10 mouse cellular contexts compared by ENCODE assay signal in genomic region chr3:79883092-79883491, GRCm38 (mm10). TPM values are rescaled to one million over a fixed set of nuclear protein-coding genes. Genes with fewer than 3 reads are reported as not detected.
DNase-seq lines count a peak whose midpoint lies in the region; ATAC-seq and TF ChIP-seq lines count a peak whose summit lies in the region.
"Had no signal": no experiment of that assay in that cellular context is flagged by ENCODE, and none has a peak within 500 bp of the region (broad histone marks: within the 10 kb centered on the region; RNA-seq: fewer than 3 reads in every experiment).

No protein-coding gene starts in this region.

- TF ChIP-seq EP300 in heart, postnatal 0 days (IDR thresholded peaks at IDR 0.05; ENCODE audit: low read depth), result no peak

- WGBS in liver, embryonic 12.5 days (ENCODE audit: insufficient replicate concordance), result 18% methylated on average over 7 of the region's 7 CpGs
- 32% methylated on average over 7 of the region's 7 CpGs for WGBS in bone marrow, adult 2 months
- 18% methylated on average over 7 of the region's 7 CpGs for WGBS in heart, postnatal 0 days

- no peak for TF ChIP-seq POLR2A in bone marrow, adult 2 months (IDR thresholded peaks at IDR 0.05; ENCODE audit: borderline replicate concordance, control insufficient read depth, low read depth, low read length)
- no peak; the same call in 1 of the 2 replicates for TF ChIP-seq POLR2A in embryonic fibroblast, embryonic 13.5 days (IDR thresholded peaks at IDR 0.05; ENCODE audit: low read depth, low read length)

- TF ChIP-seq CTCF in bone marrow, adult 2 months (IDR thresholded peaks at IDR 0.05; ENCODE audit: control insufficient read depth, insufficient read depth, low read length), result peak; percentile 76
- TF ChIP-seq CTCF in embryonic fibroblast, embryonic 13.5 days (IDR thresholded peaks at IDR 0.05; ENCODE audit: borderline replicate concordance, insufficient read depth, low read length), result peak; percentile 64
- peak; percentile 94 for TF ChIP-seq CTCF in heart, postnatal 0 days (IDR thresholded peaks at IDR 0.05; ENCODE audit: low read depth)

- no peak overlapping the region for H3K4me2 ChIP-seq in liver, embryonic 12.5 days
- H3K4me2 ChIP-seq in heart, postnatal 0 days (ENCODE audit: low read depth, low read length), result no peak overlapping the region
- H3K4me2 ChIP-seq: embryonic facial prominence, embryonic 13.5 days had no signal

- H3K4me1 ChIP-seq in liver, embryonic 12.5 days, result peaks cover 13% of the 10 kb centered on the region
- no peaks in the 10 kb centered on the region for H3K4me1 ChIP-seq in bone marrow, adult 2 months (ENCODE audit: control insufficient read depth, insufficient read depth, low read length)
- peaks cover 8% of the 10 kb centered on the region; the same call in 1 of the 2 replicates for H3K4me1 ChIP-seq in embryonic fibroblast, embryonic 13.5 days (ENCODE audit: control insufficient read depth, insufficient read depth, low read length)
- H3K4me1 ChIP-seq in heart, postnatal 0 days (ENCODE audit: control insufficient read depth, insufficient read depth), result peaks cover 6% of the 10 kb centered on the region; the same call in 1 of the 2 replicates

- no peak; the same call in 1 of the 2 replicates for ATAC-seq in liver, embryonic 12.5 days
- no peak for ATAC-seq in heart, postnatal 0 days (ENCODE audit: insufficient read depth, low read depth)
- peak; percentile 63 for ATAC-seq in neutrophil, adult 5-6 weeks (ENCODE audit: extremely low read depth, insufficient number of reproducible peaks, low FRiP score, poor library complexity, severe bottlenecking)

- intact Hi-C loops in left cerebral cortex, postnatal 36 days (cut with DNase I), result loop anchor here (2.0 to 10.0 kb wide), 2 partner anchors 28 to 922 kb away; partner anchors contain the start of gene Gria2

- H3K36me3 ChIP-seq in liver, embryonic 12.5 days, result no peaks in the 10 kb centered on the region
- no peaks in the 10 kb centered on the region for H3K36me3 ChIP-seq in heart, postnatal 0 days (replicated peaks; ENCODE audit: control insufficient read depth, insufficient read depth, low read length)
- H3K36me3 ChIP-seq: embryonic facial prominence, embryonic 13.5 days had no signal

- H3K27ac ChIP-seq in liver, embryonic 12.5 days, result no peak overlapping the region
- no peak overlapping the region for H3K27ac ChIP-seq in bone marrow, adult 2 months (ENCODE audit: control insufficient read depth, insufficient read depth, low read depth, low read length, poor library complexity)
- peak overlapping the region; percentile 47; the same call in 1 of the 2 replicates for H3K27ac ChIP-seq in embryonic fibroblast, embryonic 13.5 days (ENCODE audit: insufficient read depth, low read length)
- H3K27ac ChIP-seq in heart, postnatal 0 days (ENCODE audit: low read depth), result peak overlapping the region; percentile 89; the same call in 1 of the 2 replicates
- H3K27ac ChIP-seq: embryonic facial prominence, embryonic 13.5 days had no signal

- peaks cover 11% of the 10 kb centered on the region for H3K27me3 ChIP-seq in liver, embryonic 12.5 days (replicated peaks)
- no peaks in the 10 kb centered on the region for H3K27me3 ChIP-seq in heart, postnatal 0 days (ENCODE audit: control insufficient read depth, insufficient read depth, low read length)
- H3K27me3 ChIP-seq: embryonic facial prominence, embryonic 13.5 days had no signal

- H3K9me3 ChIP-seq in liver, embryonic 12.5 days (replicated peaks), result no peaks in the 10 kb centered on the region
- no peaks in the 10 kb centered on the region for H3K9me3 ChIP-seq in heart, postnatal 0 days (replicated peaks; ENCODE audit: control insufficient read depth, low read length)
- H3K9me3 ChIP-seq: embryonic facial prominence, embryonic 13.5 days had no signal

- H3K9ac ChIP-seq in liver, embryonic 12.5 days, result no peak overlapping the region
- no peak overlapping the region for H3K9ac ChIP-seq in heart, postnatal 0 days (replicated peaks; ENCODE audit: low read depth, low read length)
- H3K9ac ChIP-seq: embryonic facial prominence, embryonic 13.5 days had no signal

- no peak overlapping the region for H3K4me3 ChIP-seq in liver, embryonic 12.5 days
- no peak overlapping the region for H3K4me3 ChIP-seq in bone marrow, adult 2 months (replicated peaks; ENCODE audit: control insufficient read depth, low read depth, low read length)
- no peak overlapping the region for H3K4me3 ChIP-seq in embryonic fibroblast, embryonic 13.5 days (ENCODE audit: insufficient read depth, low read length)
- no peak overlapping the region for H3K4me3 ChIP-seq in heart, postnatal 0 days (ENCODE audit: low read depth, low read length)
- H3K4me3 ChIP-seq: embryonic facial prominence, embryonic 13.5 days; myocyte had no signal

- peak; percentile 70 for DNase-seq in liver
- peak; percentile 57 for DNase-seq in heart, postnatal 0 days (ENCODE audit: low spot score)
- peak; percentile 42 to 73 for DNase-seq in left cerebral cortex, postnatal 36 days (ENCODE audit: low spot score in 2 of 2)
- DNase-seq in thymus, postnatal 14 days, result peak; percentile 52

RNA-seq across cellular contexts. Expression of gene Fam198b, which starts 1.2 kb away (rescaled TPM):
- polyA plus RNA-seq in liver, embryonic 12.5 days (2016; fragmentation: Nextera tagmentation; extraction: Ambion mirVana), result 3.9 and 4.2 TPM in 2 replicates
- 0.23 and 1.0 TPM in 2 replicates for polyA plus RNA-seq in bone marrow, adult 2 months (2011; ENCODE audit: insufficient read depth, insufficient read length, low replicate concordance, missing spikeins)
- polyA plus RNA-seq in embryonic fibroblast, embryonic 13.5 days (2011; ENCODE audit: insufficient read length, low read depth, missing spikeins), result 188 and 357 TPM in 2 replicates
- 110 and 114 TPM in 2 replicates for total RNA-seq in heart, postnatal 0 days (2014; rRNA removed; ENCODE audit: low replicate concordance)
- 45.7 and 51.9 TPM in 2 replicates for polyA plus RNA-seq in heart, postnatal 0 days (2015; fragmentation: Nextera tagmentation; extraction: Ambion mirVana)
- total RNA-seq in left cerebral cortex, postnatal 36 days (2021), result 10 to 100 TPM in 1 of 2 experiments, 1 to 10 TPM in 1; 7.4 to 11.2 TPM
- total RNA-seq in neutrophil, adult 5-6 weeks (2017), result not detected in 2 replicates

RNA-seq across cellular contexts. Expression of gene Tmem144, which starts 30.5 kb away (rescaled TPM):
- 2.2 and 2.5 TPM in 2 replicates for polyA plus RNA-seq in liver, embryonic 12.5 days (2016; fragmentation: Nextera tagmentation; extraction: Ambion mirVana)
- not detected in 2 replicates for polyA plus RNA-seq in bone marrow, adult 2 months (2011; ENCODE audit: insufficient read depth, insufficient read length, low replicate concordance, missing spikeins)
- polyA plus RNA-seq in embryonic fibroblast, embryonic 13.5 days (2011; ENCODE audit: insufficient read length, low read depth, missing spikeins), result 7.9 and 8.4 TPM in 2 replicates
- 7.9 and 15.1 TPM in 2 replicates for total RNA-seq in heart, postnatal 0 days (2014; rRNA removed; ENCODE audit: low replicate concordance)
- 11.3 and 12.2 TPM in 2 replicates for polyA plus RNA-seq in heart, postnatal 0 days (2015; fragmentation: Nextera tagmentation; extraction: Ambion mirVana)
- total RNA-seq in left cerebral cortex, postnatal 36 days (2021), result 10 to 100 TPM; 10.6 to 12.4 TPM
- total RNA-seq in neutrophil, adult 5-6 weeks (2017), result 0.35 TPM in 1 of 2 replicates, not detected in the other

Comparison
In these comparisons a context has a peak if more than half of its experiments do, and no peak if none do; other contexts are left out.
1. H3K27ac ChIP-seq: peak in embryonic fibroblast, embryonic 13.5 days (single experiment) and heart, postnatal 0 days (single experiment); none in liver, embryonic 12.5 days (single experiment) and bone marrow, adult 2 months (single experiment).
2. Peak in every context shown above with its lines, with median percentiles within 50 percentile points of each other: DNase-seq and CTCF ChIP-seq.